Mouse (Mus musculus) ES-Bruce4 (cell line): ENCODE measurements around the gene Csrnp1.

Experiments used
- CTCF ChIP-seq: IDR thresholded peaks from one replicate; pipeline ENCODE4 v1.8.1; 2011; ENCODE audit warnings: low read depth, low read length
- EP300 ChIP-seq: IDR thresholded peaks from 2 replicates; pipeline ENCODE4 v1.6.1; 2011; ENCODE audit warnings: low read depth, low read length; ENCODE audit not compliant: insufficient read depth

DNA sequence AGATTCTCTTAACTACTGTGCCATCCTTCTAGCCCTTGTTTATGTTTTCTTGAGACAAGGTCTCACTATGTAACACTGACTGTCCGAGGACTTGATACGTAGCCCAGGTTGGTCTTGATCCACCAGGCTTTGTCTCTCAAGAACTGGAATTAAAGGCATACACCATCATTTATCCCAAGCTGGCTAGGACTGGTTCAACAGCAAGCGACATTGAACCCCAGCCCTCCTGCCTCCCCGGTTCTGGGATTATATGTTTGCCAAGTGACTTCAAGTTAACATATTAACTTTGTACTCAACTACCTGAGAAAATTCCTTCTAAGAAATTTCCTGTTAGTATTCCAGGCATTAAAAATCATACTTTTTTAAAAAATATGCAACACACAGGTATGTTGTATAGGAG lies 9.2 kb downstream of the Csrnp1 start:
- TF ChIP-seq EP300 (no peak), CTCF (no peak)
